Mouse (Mus musculus) CH12.LX (cell line): ENCODE measurements at regions not wholly inside any gene's neighbourhood (a gene's known extent, or its start where the extent isn't known, plus 50 kb on each side); places are given as distances from the start of the nearest gene placed in this dataset.

Experiments used
- CHD2 ChIP-seq: IDR thresholded peaks from 2 replicates; pipeline ENCODE4 v1.6.1; 2011; ENCODE audit warnings: low read length, improper control_type of control experiment
- CTCF ChIP-seq, 2 experiments: IDR thresholded peaks in 1 of 2; conservative IDR thresholded peaks in 1 of 2; 2 replicates each; pipeline ENCODE4 v1.5.1; 2011 to 2012; ENCODE audit warnings: low read depth in 2 of 2, low read length in 2 of 2, improper control_type of control experiment in 1 of 2, inconsistent platforms in 1 of 2, mild to moderate bottlenecking in 1 of 2, moderate library complexity in 1 of 2
- EP300 ChIP-seq: IDR thresholded peaks from 2 replicates; pipeline ENCODE4 v1.6.1; 2011; ENCODE audit warnings: low read length, improper control_type of control experiment
- ETS1 ChIP-seq: conservative IDR thresholded peaks from 2 replicates; pipeline ENCODE4 v1.6.1; 2012; ENCODE audit warnings: low read depth, mild to moderate bottlenecking, inconsistent platforms, low read length, improper control_type of control experiment, moderate library complexity
- GABPA ChIP-seq: IDR thresholded peaks from 2 replicates; pipeline ENCODE4 v1.6.1; 2012; ENCODE audit warnings: low read depth, low read length, improper control_type of control experiment, inconsistent platforms; ENCODE audit not compliant: insufficient replicate concordance
- HCFC1 ChIP-seq: IDR thresholded peaks from 2 replicates; pipeline ENCODE4 v1.6.1; 2012; ENCODE audit warnings: low read depth, mild to moderate bottlenecking, inconsistent platforms, low read length, improper control_type of control experiment
- KAT2A ChIP-seq: IDR thresholded peaks from 2 replicates; pipeline ENCODE4 v1.6.1; 2012; ENCODE audit warnings: low read length, improper control_type of control experiment, inconsistent platforms; ENCODE audit not compliant: insufficient replicate concordance
- MAX ChIP-seq: IDR thresholded peaks from 2 replicates; pipeline ENCODE4 v1.6.1; 2011; ENCODE audit warnings: low read length, improper control_type of control experiment
- MYC ChIP-seq: IDR thresholded peaks from 2 replicates; pipeline ENCODE4 v1.6.1; 2011; ENCODE audit warnings: low read depth, mild to moderate bottlenecking, improper control_type of control experiment, low read length
- POLR2AphosphoS2 ChIP-seq: IDR thresholded peaks from 2 replicates; pipeline ENCODE4 v1.6.1; 2011; ENCODE audit warnings: low read depth, low read length, improper control_type of control experiment
- TCF12 ChIP-seq: IDR thresholded peaks from 2 replicates; pipeline ENCODE4 v1.6.1; 2014; ENCODE audit warnings: low read depth, mild to moderate bottlenecking, inconsistent platforms, low read length, improper control_type of control experiment
- USF1 ChIP-seq: IDR thresholded peaks from 2 replicates; pipeline ENCODE4 v1.6.1; 2014; ENCODE audit warnings: low read depth, mild to moderate bottlenecking, inconsistent platforms, low read length, improper control_type of control experiment

DNA sequence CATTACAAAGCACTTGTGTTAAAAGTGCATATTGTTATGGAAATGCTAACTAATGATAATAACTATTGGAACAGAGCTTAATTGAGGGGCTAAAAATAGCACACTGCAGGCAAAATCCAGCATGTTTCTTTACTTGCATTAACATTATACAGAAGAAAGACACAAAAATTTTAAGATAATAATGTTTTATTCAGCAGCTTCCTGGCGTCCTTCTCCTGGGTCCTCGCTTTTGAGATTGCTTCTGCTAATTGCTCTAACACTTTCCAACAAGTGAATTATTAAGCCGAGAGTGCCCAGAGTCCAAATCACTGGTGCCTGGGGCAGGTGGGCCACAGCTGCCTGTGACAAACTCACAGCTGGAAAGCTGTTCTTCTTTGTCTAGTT lies 80.2 kb upstream of the Ccser1 start:
- TF ChIP-seq TCF12 = no peak
- no peak for TF ChIP-seq HCFC1
- TF ChIP-seq POLR2AphosphoS2 = no peak
- TF ChIP-seq CTCF (conservative IDR thresholded peaks at IDR 0.05 in 1 of 2, IDR thresholded peaks at IDR 0.05 in 1 of 2; ENCODE audit: low read depth in 2 of 2, low read length in 2 of 2) = no peak
- no peak for TF ChIP-seq ETS1
- TF ChIP-seq GABPA = no peak
- no peak for TF ChIP-seq USF1
- TF ChIP-seq MYC = no peak
- no peak for TF ChIP-seq CHD2
- no peak for TF ChIP-seq KAT2A
- TF ChIP-seq EP300 = no peak
- TF ChIP-seq MAX = no peak
